Mouse (Mus musculus): ENCODE data around the gene St7.
A peak's percentile ranks its signal among the peaks of the same experiment; 100 is the strongest.

DNA sequence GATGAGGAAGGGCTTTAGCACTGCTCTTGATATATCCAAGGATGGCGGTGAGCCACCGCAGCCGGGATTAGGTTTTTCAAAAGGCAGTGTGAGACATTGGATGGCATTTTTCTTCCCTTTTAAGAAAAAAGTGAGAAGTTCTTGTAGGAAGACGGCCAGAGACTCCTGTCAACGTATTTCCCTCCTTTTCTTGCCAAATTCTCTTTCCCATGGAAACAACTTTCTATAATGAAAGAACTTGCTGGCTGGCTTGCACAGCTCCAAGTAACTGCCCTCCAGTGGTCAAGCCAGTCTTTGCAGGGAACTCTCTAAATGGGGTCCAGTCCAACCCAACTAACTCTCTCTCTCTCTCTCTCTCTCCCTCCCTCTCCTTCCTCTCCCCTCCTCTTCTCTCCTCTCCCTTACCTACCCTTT is 3.6 kb downstream of the St7 start:
- no peak for TF ChIP-seq POLR2A (IDR thresholded peaks at IDR 0.05; ENCODE audit: borderline replicate concordance, control insufficient read depth, low read depth, low read length)
- TF ChIP-seq CTCF (IDR thresholded peaks at IDR 0.05; ENCODE audit: control insufficient read depth, insufficient read depth, low read length), result peak; percentile 58
